Mouse (Mus musculus) urinary bladder, postnatal 36 days (tissue): ENCODE data around the gene Klk1b26.
"Not testable (repeated sequence)": the region's sequence is repeated elsewhere in the genome, so short reads cannot be mapped to it uniquely, and the experiment has no call there.

ENCODE experiments used
- DNase-seq, 2 experiments: peaks; one replicate each; pipeline ENCODE4 v3.0.0; 2022; ENCODE audit warnings: low spot score in 2 of 2, mixed read lengths in 1 of 2

Klk1b26 gene

DNA sequence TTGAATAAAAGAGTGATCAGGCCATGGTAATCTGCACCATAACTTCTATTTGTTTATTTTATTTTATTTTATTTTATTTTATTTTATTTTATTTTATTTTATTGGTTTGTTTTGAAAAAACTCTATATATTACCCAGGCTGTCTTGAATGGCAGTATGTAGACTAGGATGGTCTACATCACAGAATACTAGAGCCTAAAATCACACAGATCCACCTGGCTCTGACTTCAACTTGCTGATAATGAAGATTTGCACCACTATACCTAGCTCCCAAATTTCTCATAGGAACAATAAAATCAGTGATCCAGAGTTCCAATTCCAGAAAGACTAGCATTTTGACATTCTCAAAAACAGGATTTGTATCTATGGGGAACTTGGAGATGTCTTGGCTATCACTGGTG, at the start of gene Klk1b26:
TSS of gene Klk1b26 (plus strand) at position 301 of the 400 bp plus-strand sequence.
- DNase-seq = not testable (repeated sequence)

DNA sequence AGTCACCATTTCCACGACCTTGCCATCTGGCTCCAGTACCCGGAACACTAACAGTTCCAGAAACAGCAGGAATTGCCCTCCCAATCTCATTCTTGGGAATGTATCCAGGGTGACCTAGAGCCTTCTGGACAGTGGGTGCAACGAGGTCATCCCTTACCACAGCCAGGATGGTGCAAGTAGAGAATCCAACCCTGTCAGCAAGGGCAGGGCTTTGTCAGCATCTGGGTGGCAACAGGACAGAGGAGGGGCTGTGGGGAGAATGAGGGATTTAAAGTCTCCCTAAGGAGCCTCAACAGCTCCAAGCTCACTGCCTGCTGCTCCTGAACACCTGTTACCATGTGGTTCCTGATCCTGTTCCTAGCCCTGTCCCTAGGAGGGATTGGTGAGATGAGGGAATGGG, 45.5 kb upstream of the Klk1b26 start, which contains the start of gene Klk1b1:
TSS of gene Klk1b1 (plus strand) at position 301 of the 400 bp plus-strand sequence.
- no peak for DNase-seq

DNA sequence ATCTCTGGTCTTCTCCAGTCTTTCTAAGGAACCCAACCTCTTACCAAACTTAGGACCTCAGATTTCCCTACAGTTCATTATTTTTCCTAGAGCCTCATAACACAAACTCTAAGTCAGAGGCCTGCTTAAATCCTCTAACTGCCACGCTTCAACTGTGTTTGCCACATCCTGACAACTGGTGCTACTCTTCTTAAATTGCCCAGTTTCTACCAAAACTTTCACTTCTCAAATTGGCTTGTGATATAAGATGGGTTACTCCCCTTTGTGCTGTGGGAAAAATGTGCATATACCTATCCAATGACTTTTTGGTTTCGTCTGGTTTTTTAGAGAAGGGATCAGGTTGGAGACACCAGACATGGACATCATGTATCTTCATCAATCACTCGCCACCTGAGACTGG, 44.9 kb upstream of the Klk1b26 start:
- DNase-seq = no peak

DNA sequence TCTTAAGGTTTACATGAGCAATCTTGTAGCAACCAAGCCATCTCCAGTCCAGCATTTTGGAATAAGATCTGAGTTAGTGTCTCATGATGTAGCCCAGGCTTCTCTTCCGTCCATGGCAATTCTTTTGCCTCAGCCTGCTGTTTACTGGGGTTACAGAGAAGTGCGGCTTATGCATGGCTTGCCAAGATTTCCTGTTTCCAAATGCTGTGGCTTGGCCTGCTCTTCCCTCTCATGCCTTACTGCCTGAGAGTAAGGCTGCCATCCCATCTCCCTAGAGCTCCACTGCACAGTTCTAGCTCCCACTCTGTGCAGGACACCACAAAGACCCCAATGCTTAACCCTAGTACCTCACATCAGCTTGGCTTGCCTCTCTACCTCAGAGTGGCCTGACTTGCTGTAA, 44.4 kb upstream of the Klk1b26 start:
- DNase-seq = no peak

DNA sequence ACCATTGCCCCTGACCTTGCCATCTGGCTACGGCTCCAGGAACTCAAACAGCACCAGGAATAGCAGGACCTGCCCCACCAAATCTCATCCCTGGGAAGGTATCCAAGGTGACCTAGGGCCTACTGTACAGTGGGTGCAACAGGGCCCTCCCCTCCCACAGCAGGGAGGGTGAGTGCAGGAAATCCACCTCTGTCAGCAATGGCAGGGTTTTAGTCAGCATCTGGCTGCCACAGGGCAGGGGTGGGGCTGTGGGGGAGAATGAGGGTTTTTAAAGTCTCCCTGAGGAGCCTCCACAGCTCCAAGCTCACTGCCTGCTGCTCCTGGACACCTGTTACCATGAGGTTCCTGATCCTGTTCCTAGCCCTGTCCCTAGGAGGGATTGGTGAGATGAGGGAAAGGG, 36.2 kb upstream of the Klk1b26 start, which contains the start of gene Klk1b9:
TSS of gene Klk1b9 (plus strand) at position 301 of the 400 bp plus-strand sequence.
- DNase-seq = not testable (repeated sequence)

DNA sequence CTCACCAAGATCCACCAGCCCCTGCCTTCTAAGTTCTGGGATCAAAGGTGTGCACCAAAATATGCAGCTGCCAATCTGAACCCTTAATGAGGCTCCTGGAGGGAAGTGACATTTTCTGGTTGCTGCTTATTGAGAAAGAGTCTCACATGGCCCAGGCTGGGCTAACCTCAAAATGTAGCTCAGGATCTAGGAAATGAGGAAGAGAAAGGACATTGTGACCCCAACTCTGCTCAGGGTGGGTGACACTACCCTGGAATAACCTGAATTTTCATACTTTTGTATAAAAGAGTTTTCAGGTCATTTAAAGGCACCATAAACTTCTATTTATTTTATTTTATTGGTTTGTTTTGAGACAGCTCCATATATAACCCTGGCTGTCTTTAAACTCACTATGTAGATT, 26.3 kb upstream of the Klk1b26 start:
- no peak for DNase-seq

DNA sequence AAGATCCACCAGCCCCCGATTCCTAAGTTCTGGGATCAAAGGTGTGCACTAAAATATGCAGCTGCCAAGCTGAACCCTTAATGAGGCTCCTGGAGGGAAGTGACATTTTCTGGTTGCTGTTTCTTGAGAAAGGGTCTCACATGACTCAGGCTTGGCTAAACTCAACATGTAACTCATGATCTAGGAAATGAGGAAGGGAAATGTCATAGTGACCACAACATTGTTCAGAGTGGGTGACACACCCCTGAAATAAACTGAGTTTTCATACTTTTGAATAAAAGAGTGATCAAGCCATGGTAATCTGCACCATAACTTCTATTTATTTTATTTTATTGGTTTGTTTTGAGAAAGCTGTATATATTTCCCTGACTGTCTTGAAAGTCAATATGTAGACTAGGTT, 17.1 kb upstream of the Klk1b26 start:
- not testable (repeated sequence) for DNase-seq

DNA sequence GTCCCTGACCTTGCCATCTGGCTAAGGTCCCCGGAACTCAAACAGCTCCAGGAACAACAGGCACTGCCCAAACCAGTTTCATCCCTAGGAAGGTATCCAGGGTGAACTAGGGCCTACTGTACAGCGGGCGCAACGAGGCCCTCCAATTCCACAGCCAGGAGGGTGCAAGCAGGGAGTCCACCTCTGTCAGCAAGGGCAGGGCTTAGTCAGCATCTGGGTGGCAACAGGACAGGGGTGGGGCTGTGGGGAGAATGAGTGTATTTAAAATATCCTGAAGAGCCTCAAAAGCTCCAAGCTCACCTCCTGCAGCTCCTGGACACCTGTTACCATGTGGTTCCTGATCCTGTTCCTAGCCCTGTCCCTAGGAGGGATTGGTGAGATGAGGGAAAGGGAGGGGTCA, 16.4 kb upstream of the Klk1b26 start, which contains the start of gene Klk1b11:
TSS of gene Klk1b11 (plus strand) at position 301 of the 400 bp plus-strand sequence.
- not testable (repeated sequence) for DNase-seq

DNA sequence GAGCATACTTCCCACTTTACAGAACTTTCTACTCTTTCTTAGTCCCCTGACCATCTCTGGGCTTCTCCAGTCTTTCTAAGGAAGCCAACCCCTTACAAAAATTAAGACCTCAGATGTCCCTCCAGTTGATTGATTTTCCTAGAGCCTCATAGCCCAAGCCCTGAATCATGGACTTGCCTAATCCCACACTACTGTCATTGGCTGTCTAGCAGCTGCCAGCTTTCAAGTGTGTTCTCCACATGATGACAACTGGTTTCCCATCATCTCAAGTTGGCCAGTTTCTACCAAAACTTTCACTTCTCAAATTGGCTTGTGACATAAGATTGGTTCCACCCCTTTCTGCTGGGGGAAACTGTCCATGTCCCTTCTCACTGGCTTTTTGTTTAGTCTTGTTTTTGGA, 7.1 kb upstream of the Klk1b26 start:
- DNase-seq = no peak

DNA sequence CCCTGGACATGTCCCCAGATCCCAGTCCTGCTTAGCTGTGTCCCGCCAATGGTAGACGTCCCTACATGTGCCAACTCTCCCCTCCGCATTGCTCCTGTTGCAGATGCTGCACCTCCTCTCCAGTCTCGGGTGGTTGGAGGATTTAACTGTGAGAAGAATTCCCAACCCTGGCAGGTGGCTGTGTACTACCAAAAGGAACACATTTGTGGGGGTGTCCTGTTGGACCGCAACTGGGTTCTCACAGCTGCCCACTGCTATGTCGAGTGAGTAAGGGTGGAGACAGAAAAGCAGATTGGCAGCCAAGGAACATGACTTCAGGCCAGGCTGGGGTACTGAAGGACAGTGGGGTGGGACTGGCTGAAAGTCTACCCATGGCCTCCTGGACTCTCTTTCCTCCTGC, 2.7 kb downstream of the Klk1b26 start:
- not testable (repeated sequence) for DNase-seq

DNA sequence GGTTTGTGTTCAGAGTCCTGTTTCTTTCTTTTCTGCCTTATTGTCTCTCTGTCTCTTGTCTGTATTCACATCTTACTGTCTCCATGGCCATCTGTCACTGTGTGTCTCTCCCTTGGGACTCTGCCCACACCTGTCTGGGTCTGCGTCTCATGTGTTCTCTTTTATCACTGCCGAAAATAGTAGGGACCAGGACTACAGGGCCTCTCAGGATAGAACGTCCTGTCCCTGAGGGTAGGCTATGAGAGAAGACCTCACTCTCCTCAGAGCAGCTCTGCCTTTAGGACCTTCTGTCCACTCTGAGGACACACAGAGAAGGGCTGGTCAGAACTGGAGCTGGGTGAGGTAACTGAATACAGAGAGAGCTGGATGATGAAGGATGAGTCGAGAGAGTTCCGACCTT, 3.1 kb downstream of the Klk1b26 start:
- DNase-seq = no peak

DNA sequence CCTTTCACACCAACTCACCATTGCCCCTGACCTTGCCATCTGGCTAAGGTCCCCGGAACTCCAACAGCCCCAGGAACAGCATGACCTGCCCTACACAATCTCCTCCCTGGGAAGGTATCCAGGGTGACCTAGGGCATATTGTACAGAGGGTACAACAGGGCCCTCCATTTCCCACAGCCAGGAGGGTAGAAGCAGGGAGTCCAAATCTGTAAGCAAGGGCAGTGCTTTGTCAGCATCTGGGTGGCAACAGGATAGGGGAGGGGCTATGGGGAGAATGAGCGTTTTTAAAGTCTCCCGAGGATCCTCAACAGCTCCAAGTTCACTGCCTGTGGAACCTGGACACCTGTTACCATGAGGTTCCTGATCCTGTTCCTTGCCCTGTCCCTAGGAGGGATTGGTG, 40.0 kb downstream of the Klk1b26 start, which contains the start of gene Klk1b27:
TSS of gene Klk1b27 (plus strand) at position 301 of the 400 bp plus-strand sequence.
- DNase-seq = not testable (repeated sequence)
